Mouse (Mus musculus): Measurements from ENCODE around the gene Atp13a3.

Atp13a3 gene

GRCm38 (mm10) chr16:30278406-30278805 is 127.4 kb downstream of the Atp13a3 start:
- DNase-seq (ENCODE audit: low read depth, low spot score): no peak

DNA sequence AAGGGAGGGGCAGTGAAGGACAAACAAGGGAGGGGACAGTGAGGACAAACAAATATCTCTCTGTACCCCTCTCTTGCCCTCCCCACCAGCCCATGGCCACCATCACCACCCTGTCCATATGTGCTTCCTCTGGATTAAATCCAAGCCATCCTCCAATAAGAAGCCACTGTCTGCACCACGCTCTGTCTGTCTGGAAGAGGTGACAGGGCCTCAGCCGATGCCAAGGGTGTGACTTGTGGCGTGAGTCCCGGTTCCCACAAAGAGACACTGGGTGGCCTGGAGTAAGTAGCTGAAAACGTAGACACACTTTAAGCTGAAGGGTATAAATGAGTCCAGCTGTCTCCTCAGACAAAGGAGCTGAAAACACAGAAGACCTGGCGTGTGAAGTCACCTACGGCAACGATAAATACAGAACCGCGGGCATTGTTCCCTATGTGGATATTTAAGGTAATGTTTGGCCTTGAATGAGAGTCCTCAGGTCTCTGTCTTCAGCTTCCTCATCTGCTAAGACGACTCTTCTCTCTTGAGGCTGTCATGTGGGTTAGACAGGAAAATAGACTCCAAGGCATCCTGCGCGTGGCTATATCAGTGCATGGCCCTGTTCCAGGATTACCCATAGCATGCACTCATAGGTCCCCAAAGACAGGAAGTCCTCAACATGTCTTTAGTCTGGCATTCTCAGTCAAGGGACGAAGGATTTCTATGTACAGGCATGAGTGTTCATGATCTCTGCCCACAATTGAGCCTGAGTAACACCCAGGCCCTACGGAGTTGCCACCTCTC is 130.0 kb downstream of the Atp13a3 start:
- DNase-seq (ENCODE audit: low read depth, low spot score): no peak

GRCm38 (mm10) chr16:30273065-30273464 is 132.7 kb downstream of the Atp13a3 start:
- DNase-seq (ENCODE audit: low read depth, low spot score): peak; percentile 67

GRCm38 (mm10) chr16:30271941-30272595 is 133.7 kb downstream of the Atp13a3 start:
- DNase-seq (ENCODE audit: low read depth, low spot score): peak; percentile 68

GRCm38 (mm10) chr16:30271223-30271761 is 134.5 kb downstream of the Atp13a3 start:
- DNase-seq (ENCODE audit: low read depth, low spot score): no peak

DNA sequence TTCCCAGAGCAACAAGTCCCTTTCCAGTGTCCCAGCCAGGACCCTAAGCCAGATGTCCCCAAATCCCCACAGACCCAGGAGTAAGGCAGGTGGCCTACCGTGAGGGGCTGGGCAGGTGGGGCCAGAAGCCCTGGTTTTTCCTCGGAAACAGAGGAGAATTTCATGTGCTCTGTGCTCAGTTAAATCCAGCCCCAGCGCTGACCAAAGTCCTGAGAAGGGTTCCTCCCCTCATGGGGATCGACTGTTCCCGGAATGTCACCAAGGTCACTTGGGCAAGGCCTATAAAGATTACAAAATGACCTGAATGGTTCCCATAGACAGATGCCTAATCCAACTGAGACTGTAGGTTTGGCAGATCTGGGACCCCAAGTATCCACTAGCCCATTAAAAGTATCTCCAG is 138.4 kb downstream of the Atp13a3 start, which contains the start of gene Cpn2:
Cpn2 (minus strand) TSS at position 141 of the 400 bp plus-strand sequence.
- DNase-seq (ENCODE audit: low read depth, low spot score): no peak

DNA sequence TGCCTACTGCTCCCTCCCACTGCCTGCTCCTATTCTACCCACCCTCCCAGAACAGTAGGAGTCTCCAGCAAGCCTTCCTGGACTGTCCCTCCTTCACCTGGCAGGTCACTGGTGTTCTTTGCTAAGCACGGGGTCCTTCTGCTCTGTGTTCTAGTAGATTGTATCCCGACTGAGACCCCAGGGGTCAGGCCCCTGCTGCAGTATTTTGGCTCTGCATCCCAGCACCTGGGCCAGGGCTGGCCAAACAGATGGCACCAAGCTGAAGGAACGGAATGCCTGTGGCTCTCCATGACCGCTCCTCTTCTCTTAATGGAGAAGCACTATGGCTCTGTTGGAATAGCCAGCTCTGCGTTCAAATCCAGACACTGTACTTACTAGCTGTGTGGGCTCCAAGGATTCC is 139.2 kb downstream of the Atp13a3 start:
- no peak for DNase-seq (ENCODE audit: low read depth, low spot score)

DNA sequence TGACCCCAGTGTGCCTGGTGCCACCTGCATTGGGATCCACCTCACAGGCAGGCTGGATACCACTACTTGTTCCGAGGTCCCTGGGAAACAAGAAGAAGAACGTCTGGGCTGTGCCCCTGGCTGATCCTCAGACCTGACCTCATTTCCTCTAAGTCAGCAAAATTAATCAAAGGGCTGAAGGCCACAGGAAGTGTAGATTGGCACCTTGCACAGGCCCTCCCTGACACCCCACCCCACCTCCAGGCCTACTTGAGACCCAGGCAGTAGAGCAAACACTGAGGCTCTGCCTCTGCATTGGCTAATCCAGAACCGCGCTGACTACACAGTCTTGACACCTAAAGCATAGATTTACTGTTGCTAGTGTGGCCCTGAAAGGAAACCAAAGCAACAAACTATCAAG is 140.2 kb downstream of the Atp13a3 start:
- DNase-seq (ENCODE audit: low read depth, low spot score): no peak

DNA sequence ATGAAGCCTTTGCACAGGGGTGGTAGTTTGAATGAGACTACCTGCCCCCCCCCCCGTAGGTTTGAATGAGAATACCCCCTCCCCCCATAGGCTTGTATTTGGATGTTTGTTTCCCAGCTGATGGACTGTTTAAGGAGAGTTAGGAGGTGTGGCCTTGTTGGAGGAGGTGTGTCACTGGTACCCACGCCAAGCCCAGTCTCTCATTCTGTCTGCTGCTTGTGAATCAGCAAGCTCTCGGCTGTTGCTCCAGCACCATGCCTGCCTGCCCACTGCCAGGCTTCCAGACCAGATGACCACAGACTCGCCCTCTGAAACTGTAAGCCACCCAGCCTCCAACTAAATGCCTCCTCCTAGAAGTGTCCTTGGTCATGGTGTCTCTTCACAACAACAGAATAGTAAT is 142.6 kb downstream of the Atp13a3 start:
- no peak for DNase-seq (ENCODE audit: low read depth, low spot score)

- DNase-seq (ENCODE audit: low read depth, low spot score): peak; percentile 79
Observed at GRCm38 (mm10) chr16:30262664-30263063, 143.1 kb downstream of the Atp13a3 start.
